ENCODE assay signal across 8 mouse cellular contexts in genomic region chr16:14004170-14004569, GRCm38 (mm10). TPM values are rescaled to one million over a fixed set of nuclear protein-coding genes. Genes with fewer than 3 reads are reported as not detected.
DNase-seq lines count a peak whose midpoint lies in the region; ATAC-seq and TF ChIP-seq lines count a peak whose summit lies in the region.

No protein-coding gene starts in this region.

- H3K4me1 ChIP-seq in midbrain, embryonic 12.5 days = no peaks in the 10 kb centered on the region
- no peaks in the 10 kb centered on the region for H3K4me1 ChIP-seq in midbrain, embryonic 10.5 days
- no peaks in the 10 kb centered on the region for H3K4me1 ChIP-seq in forebrain, postnatal 0 days (ENCODE audit: insufficient read depth)
- no peaks in the 10 kb centered on the region for H3K4me1 ChIP-seq in limb, embryonic 12.5 days (replicated peaks)
- H3K4me1 ChIP-seq in heart, embryonic 10.5 days = no peaks in the 10 kb centered on the region

- WGBS in midbrain, embryonic 12.5 days = 28% methylated on average over 3 of the region's 3 CpGs
- WGBS in midbrain, embryonic 10.5 days = 33% methylated on average over 3 of the region's 3 CpGs
- 19% methylated on average over 3 of the region's 3 CpGs for WGBS in forebrain, postnatal 0 days
- WGBS in limb, embryonic 12.5 days = 27% methylated on average over 3 of the region's 3 CpGs
- WGBS in heart, embryonic 10.5 days = 32% methylated on average over 3 of the region's 3 CpGs

- no peak overlapping the region for H3K4me2 ChIP-seq in midbrain, embryonic 12.5 days (replicated peaks)
- H3K4me2 ChIP-seq in forebrain, postnatal 0 days (ENCODE audit: low read depth) = no peak overlapping the region
- no peak overlapping the region for H3K4me2 ChIP-seq in limb, embryonic 12.5 days

- H3K36me3 ChIP-seq in midbrain, embryonic 12.5 days = peaks cover 4% of the 10 kb centered on the region; the same call in 1 of the 2 replicates
- H3K36me3 ChIP-seq in midbrain, embryonic 10.5 days = no peaks in the 10 kb centered on the region
- H3K36me3 ChIP-seq in forebrain, postnatal 0 days (ENCODE audit: insufficient read depth) = no peaks in the 10 kb centered on the region
- no peaks in the 10 kb centered on the region for H3K36me3 ChIP-seq in limb, embryonic 12.5 days
- no peaks in the 10 kb centered on the region for H3K36me3 ChIP-seq in heart, embryonic 10.5 days

- peak; percentile 54 for ATAC-seq in midbrain, embryonic 12.5 days (ENCODE audit: low FRiP score, low read depth)
- ATAC-seq in forebrain, postnatal 0 days = peak; percentile 85
- peak; percentile 78 for ATAC-seq in limb, embryonic 12.5 days (ENCODE audit: insufficient number of reproducible peaks, insufficient read depth, low FRiP score, low TSS enrichment, low read depth)

- no peak overlapping the region for H3K9ac ChIP-seq in midbrain, embryonic 12.5 days (replicated peaks)
- no peak overlapping the region for H3K9ac ChIP-seq in forebrain, postnatal 0 days
- no peak overlapping the region for H3K9ac ChIP-seq in limb, embryonic 12.5 days (replicated peaks)

- no peaks in the 10 kb centered on the region for H3K9me3 ChIP-seq in midbrain, embryonic 12.5 days
- H3K9me3 ChIP-seq in midbrain, embryonic 10.5 days (replicated peaks) = no peaks in the 10 kb centered on the region
- no peaks in the 10 kb centered on the region for H3K9me3 ChIP-seq in forebrain, postnatal 0 days (ENCODE audit: low read length)
- no peaks in the 10 kb centered on the region for H3K9me3 ChIP-seq in limb, embryonic 12.5 days
- no peaks in the 10 kb centered on the region for H3K9me3 ChIP-seq in heart, embryonic 10.5 days

- TF ChIP-seq CTCF in forebrain, postnatal 0 days (IDR thresholded peaks at IDR 0.05; ENCODE audit: low read depth) = peak; percentile 55

- DNase-seq in midbrain, embryonic 10.5 days (ENCODE audit: low spot score) = no peak
- DNase-seq in forebrain, postnatal 0 days = peak; percentile 16
- peak; percentile 23 for DNase-seq in skeletal muscle tissue, adult 2 months (ENCODE audit: low read depth, low spot score)
- DNase-seq in cerebellum, adult 8-10 months = no peak
- no peak for DNase-seq in cerebellum, postnatal 25 days
- DNase-seq in heart, embryonic 10.5 days (ENCODE audit: low spot score) = no peak

- H3K4me3 ChIP-seq in midbrain, embryonic 12.5 days = no peak overlapping the region
- no peak overlapping the region for H3K4me3 ChIP-seq in midbrain, embryonic 10.5 days
- no peak overlapping the region for H3K4me3 ChIP-seq in forebrain, postnatal 0 days (ENCODE audit: low read depth, low read length)
- no peak overlapping the region for H3K4me3 ChIP-seq in limb, embryonic 12.5 days (replicated peaks)
- no peak overlapping the region for H3K4me3 ChIP-seq in heart, embryonic 10.5 days

- no peaks in the 10 kb centered on the region for H3K27me3 ChIP-seq in midbrain, embryonic 12.5 days
- no peaks in the 10 kb centered on the region for H3K27me3 ChIP-seq in midbrain, embryonic 10.5 days (ENCODE audit: low read depth, poor library complexity, severe bottlenecking)
- no peaks in the 10 kb centered on the region for H3K27me3 ChIP-seq in forebrain, postnatal 0 days (ENCODE audit: insufficient read depth, low read length)
- H3K27me3 ChIP-seq in limb, embryonic 12.5 days = no peaks in the 10 kb centered on the region
- H3K27me3 ChIP-seq in heart, embryonic 10.5 days (ENCODE audit: insufficient read depth, poor library complexity, severe bottlenecking) = no peaks in the 10 kb centered on the region

- H3K27ac ChIP-seq in midbrain, embryonic 12.5 days (replicated peaks) = no peak overlapping the region
- no peak overlapping the region for H3K27ac ChIP-seq in midbrain, embryonic 10.5 days (replicated peaks)
- H3K27ac ChIP-seq in forebrain, postnatal 0 days (ENCODE audit: low read depth, low read length) = no peak overlapping the region
- no peak overlapping the region for H3K27ac ChIP-seq in limb, embryonic 12.5 days
- no peak overlapping the region for H3K27ac ChIP-seq in heart, embryonic 10.5 days

RNA-seq across cellular contexts. Expression of gene Ifitm7, which starts 17.5 kb away (rescaled TPM):
- 0.92 and 1.6 TPM in 2 replicates for polyA plus RNA-seq in midbrain, embryonic 12.5 days (2016; fragmentation: Nextera tagmentation; extraction: Ambion mirVana)
- 0.85 and 1.2 TPM in 2 replicates for polyA plus RNA-seq in midbrain, embryonic 10.5 days (2016; fragmentation: Nextera tagmentation; extraction: Ambion mirVana)
- total RNA-seq in forebrain, postnatal 0 days (2014; rRNA removed) = 0.48 and 0.92 TPM in 2 replicates
- 0.36 and 0.44 TPM in 2 replicates for polyA plus RNA-seq in forebrain, postnatal 0 days (2015; fragmentation: Nextera tagmentation; extraction: Ambion mirVana)
- polyA plus RNA-seq in limb, embryonic 12.5 days (2016; fragmentation: Nextera tagmentation; extraction: Ambion mirVana) = 0.29 and 0.75 TPM in 2 replicates
- 0.15 and 0.21 TPM in 2 replicates for polyA plus RNA-seq in heart, embryonic 10.5 days (2016; fragmentation: Nextera tagmentation; extraction: Ambion mirVana)

RNA-seq across cellular contexts. Expression of gene 2900011O08Rik, which starts 17.8 kb away (rescaled TPM):
- polyA plus RNA-seq in midbrain, embryonic 12.5 days (2016; fragmentation: Nextera tagmentation; extraction: Ambion mirVana) = 40.8 and 43.4 TPM in 2 replicates
- 10.6 and 18.7 TPM in 2 replicates for polyA plus RNA-seq in midbrain, embryonic 10.5 days (2016; fragmentation: Nextera tagmentation; extraction: Ambion mirVana)
- total RNA-seq in forebrain, postnatal 0 days (2014; rRNA removed) = 165 and 188 TPM in 2 replicates
- 194 and 213 TPM in 2 replicates for polyA plus RNA-seq in forebrain, postnatal 0 days (2015; fragmentation: Nextera tagmentation; extraction: Ambion mirVana)
- 8.4 TPM in 2 replicates for polyA plus RNA-seq in limb, embryonic 12.5 days (2016; fragmentation: Nextera tagmentation; extraction: Ambion mirVana)
- polyA plus RNA-seq in heart, embryonic 10.5 days (2016; fragmentation: Nextera tagmentation; extraction: Ambion mirVana) = 0.89 and 2.3 TPM in 2 replicates

Comparison
In these comparisons a context has a peak if more than half of its experiments do, and no peak if none do; other contexts are left out.
1. DNase-seq: peak in forebrain, postnatal 0 days (single experiment) and skeletal muscle tissue, adult 2 months (single experiment); none in midbrain, embryonic 10.5 days (single experiment), cerebellum, adult 8-10 months (single experiment), cerebellum, postnatal 25 days (0 of 2) and heart, embryonic 10.5 days (single experiment).
2. Peak in every context shown above with its lines, with median percentiles within 50 percentile points of each other: ATAC-seq.